Mouse (Mus musculus) heart, embryonic 11.5 days (tissue): ENCODE measurements around the gene Larp6. TPM values are rescaled to one million over a fixed set of nuclear protein-coding genes. Genes with fewer than 3 reads are reported as not detected.

Source experiments
- ATAC-seq: fragments of 200-750 bp; cut with Nextera tagmentation; replicated peaks from 2 replicates; pipeline ENCODE4 v1.8.0; 2017; ENCODE audit warnings: moderate library complexity; ENCODE audit not compliant: insufficient number of reproducible peaks, low FRiP score, low TSS enrichment
- H3K27ac ChIP-seq: fragments of 300-500 bp; sonication (generic); 2 replicates; pipeline ENCODE4 v1.5.1; 2014; ENCODE audit warnings: mild to moderate bottlenecking, low read depth, low read length
- H3K27me3 ChIP-seq: fragments of 300-500 bp; sonication (generic); 2 replicates; pipeline ENCODE4 v1.6.1; 2014; ENCODE audit warnings: mild to moderate bottlenecking, low read length, mixed read lengths; ENCODE audit not compliant: control insufficient read depth, insufficient read depth
- H3K36me3 ChIP-seq: fragments of 300-500 bp; sonication (generic); 2 replicates; pipeline ENCODE4 v1.6.1; 2014; ENCODE audit warnings: mild to moderate bottlenecking, low read length, moderate library complexity, mixed read lengths; ENCODE audit not compliant: control insufficient read depth, insufficient read depth
- H3K4me1 ChIP-seq: fragments of 300-500 bp; sonication (generic); 2 replicates; pipeline ENCODE4 v1.6.1; 2014; ENCODE audit warnings: low read length; ENCODE audit not compliant: control insufficient read depth, insufficient read depth
- H3K4me2 ChIP-seq: fragments of 300-500 bp; sonication (generic); 2 replicates; pipeline ENCODE4 v1.6.1; 2014; ENCODE audit warnings: mild to moderate bottlenecking, moderate library complexity
- H3K4me3 ChIP-seq: fragments of 300-500 bp; sonication (generic); 2 replicates; pipeline ENCODE4 v1.5.1; 2014; ENCODE audit warnings: low read depth, low read length
- H3K9ac ChIP-seq: fragments of 300-500 bp; sonication (generic); 2 replicates; pipeline ENCODE4 v1.6.1; 2014; ENCODE audit warnings: mild to moderate bottlenecking, low read depth, low read length, moderate library complexity
- H3K9me3 ChIP-seq: fragments of 300-500 bp; sonication (generic); replicated peaks from 2 replicates; pipeline ENCODE4 v1.6.1; 2016; ENCODE audit warnings: low read length; ENCODE audit not compliant: control insufficient read depth
- WGBS: fragments of 180-500 bp; shearing (Covaris S2); extraction: QIAGEN DNeasy Blood & Tissue Kit; methylation state at CpG from one replicate; pipeline ENCODE4 v1.1.7; 2014; ENCODE audit not compliant: insufficient replicate concordance; 5-methylcytosine and 5-hydroxymethylcytosine counted together
- polyA plus RNA-seq: library from polyadenylated mRNA; unstranded; fragments of >200 nt; fragmentation: Nextera tagmentation; extraction: Ambion mirVana; gene quantifications from 2 replicates; pipeline ENCODE4 v1.2.1, GENCODE M21; 2014

The Larp6 gene
- polyA plus RNA-seq, 1 experiment from 2014 or later = 0.40 TPM

- 80% methylated on average over 3 of the region's 3 CpGs for WGBS
- H3K4me3 ChIP-seq = no peak overlapping the region
- ATAC-seq = no peak
Observed at GRCm38 (mm10) chr9:60719687-60720086, 6.9 kb downstream of the Larp6 start.

GRCm38 (mm10) chr9:60724968-60725367, 12.2 kb downstream of the Larp6 start:
- Histone ChIP-seq H3K27me3 (no peaks in the 10 kb centered on the region), H3K27ac (no peak overlapping the region), H3K9ac (no peak overlapping the region), H3K4me1 (no peaks in the 10 kb centered on the region), H3K4me2 (no peak overlapping the region), H3K4me3 (no peak overlapping the region), H3K9me3 (no peaks in the 10 kb centered on the region), H3K36me3 (no peaks in the 10 kb centered on the region)
- no peak for ATAC-seq
- 80% methylated on average over 7 of the region's 7 CpGs for WGBS

More at GRCm38 (mm10) chr9:60719687-60720086, 6.9 kb downstream of the Larp6 start:
- no peak overlapping the region for H3K4me2 ChIP-seq
- H3K9ac ChIP-seq = no peak overlapping the region
- H3K27me3 ChIP-seq = no peaks in the 10 kb centered on the region
- no peaks in the 10 kb centered on the region for H3K9me3 ChIP-seq
- no peak overlapping the region for H3K27ac ChIP-seq
- no peaks in the 10 kb centered on the region for H3K4me1 ChIP-seq
- no peaks in the 10 kb centered on the region for H3K36me3 ChIP-seq

GRCm38 (mm10) chr9:60734321-60734720, 21.5 kb downstream of the Larp6 start:
- H3K36me3 ChIP-seq = no peaks in the 10 kb centered on the region
- H3K4me3 ChIP-seq = no peak overlapping the region
- H3K4me2 ChIP-seq = no peak overlapping the region
- H3K27ac ChIP-seq = no peak overlapping the region
- no peaks in the 10 kb centered on the region for H3K27me3 ChIP-seq
- H3K9ac ChIP-seq = no peak overlapping the region
- no peaks in the 10 kb centered on the region for H3K4me1 ChIP-seq
- 0 out of 2 replicates have a peak, but pooled peaks cover 4% of the 10 kb centered on the region for H3K9me3 ChIP-seq
- ATAC-seq = no peak
- 83% methylated on average over 2 of the region's 2 CpGs for WGBS

GRCm38 (mm10) chr9:60739126-60739525, 26.3 kb downstream of the Larp6 start:
- Histone ChIP-seq H3K9ac (no peak overlapping the region), H3K9me3 (no peaks in the 10 kb centered on the region), H3K4me2 (no peak overlapping the region), H3K4me1 (peaks cover 7% of the 10 kb centered on the region; the same call in 1 of the 2 replicates), H3K27me3 (no peaks in the 10 kb centered on the region), H3K4me3 (no peak overlapping the region), H3K27ac (no peak overlapping the region), H3K36me3 (no peaks in the 10 kb centered on the region)
- ATAC-seq = no peak
- WGBS = 88% methylated on average over 5 of the region's 5 CpGs

GRCm38 (mm10) chr9:60741436-60741835, 28.6 kb downstream of the Larp6 start:
- Histone ChIP-seq H3K9ac (no peak overlapping the region), H3K36me3 (no peaks in the 10 kb centered on the region), H3K4me3 (no peak overlapping the region), H3K27me3 (no peaks in the 10 kb centered on the region), H3K4me2 (no peak overlapping the region), H3K27ac (no peak overlapping the region), H3K4me1 (peaks cover 7% of the 10 kb centered on the region; the same call in 1 of the 2 replicates), H3K9me3 (no peaks in the 10 kb centered on the region)
- no peak for ATAC-seq
- WGBS = 48% methylated on average over 10 of the region's 10 CpGs

- no peak overlapping the region for H3K4me3 ChIP-seq
- H3K27me3 ChIP-seq = no peaks in the 10 kb centered on the region
- no peak overlapping the region for H3K9ac ChIP-seq
- peaks cover 7% of the 10 kb centered on the region; the same call in 1 of the 2 replicates for H3K4me1 ChIP-seq
- H3K36me3 ChIP-seq = no peaks in the 10 kb centered on the region
- WGBS = 66% methylated on average over 9 of the region's 9 CpGs
- no peak overlapping the region for H3K4me2 ChIP-seq
- ATAC-seq = no peak
- no peaks in the 10 kb centered on the region for H3K9me3 ChIP-seq
- H3K27ac ChIP-seq = no peak overlapping the region
Observed at GRCm38 (mm10) chr9:60742516-60742915, 29.7 kb downstream of the Larp6 start.

GRCm38 (mm10) chr9:60743180-60743900, 30.6 kb downstream of the Larp6 start:
- H3K9ac ChIP-seq = no peak overlapping the region; the same call in 1 of the 2 replicates
- no peaks in the 10 kb centered on the region for H3K27me3 ChIP-seq
- no peak overlapping the region for H3K27ac ChIP-seq
- H3K4me3 ChIP-seq = peak overlapping the region; percentile 19; the same call in 1 of the 2 replicates
- ATAC-seq = no peak
- peaks cover 7% of the 10 kb centered on the region; the same call in 1 of the 2 replicates for H3K4me1 ChIP-seq
- 45% methylated on average over 17 of the region's 17 CpGs for WGBS
- H3K9me3 ChIP-seq = no peaks in the 10 kb centered on the region
- no peaks in the 10 kb centered on the region for H3K36me3 ChIP-seq
- peak overlapping the region; percentile 58 for H3K4me2 ChIP-seq

GRCm38 (mm10) chr9:60744171-60744969, 31.6 kb downstream of the Larp6 start:
- no peaks in the 10 kb centered on the region for H3K27me3 ChIP-seq
- peaks cover 7% of the 10 kb centered on the region; the same call in 1 of the 2 replicates for H3K4me1 ChIP-seq
- H3K9me3 ChIP-seq = no peaks in the 10 kb centered on the region
- no peak for ATAC-seq
- no peak overlapping the region for H3K4me3 ChIP-seq
- H3K9ac ChIP-seq = no peak overlapping the region
- no peaks in the 10 kb centered on the region for H3K36me3 ChIP-seq
- H3K4me2 ChIP-seq = no peak overlapping the region
- 45% methylated on average over 18 of the region's 18 CpGs for WGBS
- H3K27ac ChIP-seq = no peak overlapping the region
